ENCODE assay signal across 9 mouse cellular contexts in the genomic region with DNA sequence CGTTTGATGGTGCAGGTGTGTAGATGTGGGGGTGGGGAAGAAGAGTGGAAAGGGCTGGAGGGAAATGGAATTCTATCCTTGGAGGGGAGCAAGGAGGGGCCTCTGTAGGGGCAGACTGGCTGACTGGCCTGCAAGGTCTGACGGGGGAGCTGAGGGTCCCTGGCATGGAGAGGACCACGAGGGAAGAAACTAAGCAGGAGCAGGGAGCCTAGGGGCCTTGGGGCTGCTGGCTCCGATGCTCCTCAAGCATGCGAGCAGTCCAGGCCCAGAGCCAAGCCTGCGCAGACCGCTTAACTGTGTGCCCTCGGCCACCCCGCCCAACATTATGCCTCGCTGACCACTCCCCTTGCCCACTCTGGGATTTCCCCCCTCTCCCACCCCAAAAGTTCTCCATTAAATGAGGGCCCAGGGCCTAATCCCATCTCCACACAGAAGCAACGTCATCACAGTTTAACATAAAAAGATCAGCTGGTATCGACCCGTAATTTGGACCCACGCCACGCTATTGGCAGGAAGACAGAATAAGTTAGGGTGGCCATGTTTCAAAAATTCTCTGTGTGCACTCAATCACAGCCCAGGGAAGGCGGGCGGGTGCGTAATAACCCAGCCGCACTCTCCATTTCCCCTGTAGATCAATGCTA. TPM values are rescaled to one million over a fixed set of nuclear protein-coding genes. Genes with fewer than 3 reads are reported as not detected.
A peak's percentile ranks its signal among the peaks of the same experiment; 100 is the strongest.
DNase-seq lines count a peak whose midpoint lies in the region; ATAC-seq and TF ChIP-seq lines count a peak whose summit lies in the region.
"Had no signal": no experiment of that assay in that cellular context is flagged by ENCODE, and none has a peak within 500 bp of the region (broad histone marks: within the 10 kb centered on the region; RNA-seq: fewer than 3 reads in every experiment).

No protein-coding gene starts in this region.

- no peaks in the 10 kb centered on the region for H3K9me3 ChIP-seq in lung, embryonic 14.5 days (ENCODE audit: low read depth, low read length)
- H3K9me3 ChIP-seq in forebrain, embryonic 15.5 days = no peaks in the 10 kb centered on the region

- peaks cover 2% of the 10 kb centered on the region; the same call in 1 of the 2 replicates for H3K4me1 ChIP-seq in lung, embryonic 14.5 days (ENCODE audit: insufficient read depth)
- peaks cover 18% of the 10 kb centered on the region; the same call in 1 of the 2 replicates for H3K4me1 ChIP-seq in forebrain, embryonic 15.5 days

- no peaks in the 10 kb centered on the region for H3K36me3 ChIP-seq in lung, embryonic 14.5 days (ENCODE audit: insufficient read depth)
- no peaks in the 10 kb centered on the region for H3K36me3 ChIP-seq in forebrain, embryonic 15.5 days

- TF ChIP-seq POLR2A in brain, embryonic 14.5 days (IDR thresholded peaks at IDR 0.05; ENCODE audit: borderline replicate concordance, extremely low read depth, insufficient read depth, insufficient read length, poor library complexity, severe bottlenecking) = no peak

- 0 out of 2 replicates have a peak, but pooled peaks have one; percentile 21 for ATAC-seq in lung, embryonic 14.5 days (ENCODE audit: insufficient read depth)
- peak; percentile 64 for ATAC-seq in forebrain, embryonic 15.5 days (replicated peaks)
- ATAC-seq in monocyte, adult 5-6 weeks (replicated peaks; ENCODE audit: insufficient number of reproducible peaks, low FRiP score, low TSS enrichment, poor library complexity, severe bottlenecking) = no peak

- DNase-seq in lung, embryonic 14.5 days = peak; percentile 48
- DNase-seq in lung, postnatal 14 days = no peak
- DNase-seq in brain, embryonic 14.5 days (ENCODE audit: low read depth) = peak; percentile 76
- peak; percentile 76 to 86 for DNase-seq in kidney, postnatal 36 days
- DNase-seq in left cerebral cortex, adult 8-10 months (ENCODE audit: low spot score in 2 of 2) = no peak
- DNase-seq in heart, adult 11 months = no peak
- DNase-seq: thymus, postnatal 4 days had no signal

- TF ChIP-seq CTCF in lung, embryonic 14.5 days (IDR thresholded peaks at IDR 0.05; ENCODE audit: low read depth) = no peak
- no peak for TF ChIP-seq CTCF in brain, embryonic 14.5 days (IDR thresholded peaks at IDR 0.05; ENCODE audit: borderline replicate concordance, extremely low read depth, insufficient read depth, insufficient read length)

- WGBS in lung, embryonic 14.5 days = 25% methylated on average over 19 of the region's 19 CpGs
- 23% methylated on average over 19 of the region's 19 CpGs for WGBS in forebrain, embryonic 15.5 days

- H3K4me3 ChIP-seq in lung, embryonic 14.5 days (ENCODE audit: low read depth, low read length) = no peak overlapping the region
- H3K4me3 ChIP-seq in forebrain, embryonic 15.5 days = no peak overlapping the region

- no peak overlapping the region for H3K9ac ChIP-seq in lung, embryonic 14.5 days
- H3K9ac ChIP-seq in forebrain, embryonic 15.5 days (replicated peaks) = no peak overlapping the region

- H3K27me3 ChIP-seq in lung, embryonic 14.5 days (ENCODE audit: insufficient read depth, low read length) = peaks cover 12% of the 10 kb centered on the region; the same call in 1 of the 2 replicates
- peaks cover 48% of the 10 kb centered on the region for H3K27me3 ChIP-seq in forebrain, embryonic 15.5 days

- no peak overlapping the region for H3K27ac ChIP-seq in lung, embryonic 14.5 days (ENCODE audit: low read depth)
- no peak overlapping the region for H3K27ac ChIP-seq in forebrain, embryonic 15.5 days (replicated peaks)

- H3K4me2 ChIP-seq in lung, embryonic 14.5 days = peak overlapping the region; percentile 23; the same call in 1 of the 2 replicates
- peak overlapping the region; percentile 16; the same call in 1 of the 2 replicates for H3K4me2 ChIP-seq in forebrain, embryonic 15.5 days (replicated peaks)

RNA-seq across cellular contexts. Expression of a gene that starts 37.6 kb away (rescaled TPM):
- 40.6 and 43.9 TPM in 2 replicates for polyA plus RNA-seq in lung, embryonic 14.5 days (2014; fragmentation: Nextera tagmentation; extraction: Ambion mirVana)
- 49.0 and 51.3 TPM in 2 replicates for polyA plus RNA-seq in brain, embryonic 14.5 days (2012; rRNA removed)
- polyA plus RNA-seq in forebrain, embryonic 15.5 days (2015; fragmentation: Nextera tagmentation; extraction: Ambion mirVana) = 30.0 and 32.3 TPM in 2 replicates
- total RNA-seq in left cerebral cortex, adult 8-10 months (2022) = 10 to 100 TPM; 35.1 to 40.0 (median 37.9) TPM
- 49.9 to 61.5 TPM (median 58.2 TPM) in 3 replicates for total RNA-seq in monocyte, adult 5-6 weeks (2017)

Comparison
In these comparisons a context has a peak if more than half of its experiments do, and no peak if none do; other contexts are left out.
1. DNase-seq: peak in lung, embryonic 14.5 days (single experiment), brain, embryonic 14.5 days (single experiment) and kidney, postnatal 36 days (2 of 2); none in lung, postnatal 14 days (single experiment), left cerebral cortex, adult 8-10 months (0 of 2) and heart, adult 11 months (single experiment).